ENCODE assay signal across 34 mouse cellular contexts in the genomic region with DNA sequence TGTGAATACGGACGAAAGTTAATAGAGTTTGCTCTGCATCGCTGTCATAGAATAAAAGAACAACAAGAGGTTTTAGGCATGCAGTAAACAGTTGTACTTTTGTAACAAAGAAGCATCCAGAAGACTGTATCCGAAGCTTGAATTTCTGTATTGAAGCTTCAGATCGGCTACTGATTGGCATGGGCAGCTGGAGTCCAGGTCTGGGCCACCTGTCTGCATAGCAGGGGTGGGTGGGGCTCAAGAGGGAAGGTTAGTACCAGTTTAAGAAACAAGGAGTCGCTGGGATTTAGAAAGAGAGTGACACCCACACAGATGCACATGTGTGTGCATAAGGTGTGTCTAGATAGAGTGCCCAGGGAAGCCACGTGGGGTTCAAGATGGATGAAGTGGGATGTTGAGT.
"Had no signal": no experiment of that assay in that cellular context is flagged by ENCODE, and none has a peak within 500 bp of the region (broad histone marks: within the 10 kb centered on the region; RNA-seq: fewer than 3 reads in every experiment).

No protein-coding gene starts in this region.

- H3K4me2 ChIP-seq: heart, embryonic 12.5 days; heart, embryonic 13.5 days; heart, embryonic 15.5 days; hindbrain, embryonic 12.5 days; hindbrain, embryonic 13.5 days; hindbrain, embryonic 14.5 days; hindbrain, embryonic 15.5 days; intestine, embryonic 15.5 days; kidney, embryonic 15.5 days had no signal

- H3K27ac ChIP-seq: heart, embryonic 10.5 days; heart, embryonic 13.5 days; heart, embryonic 15.5 days; hindbrain, embryonic 10.5 days; hindbrain, embryonic 12.5 days; hindbrain, embryonic 13.5 days; hindbrain, embryonic 14.5 days; hindbrain, embryonic 15.5 days; hindbrain, postnatal 0 days; intestine, embryonic 15.5 days; kidney, embryonic 15.5 days; kidney, postnatal 0 days; layer of hippocampus, adult 2 months had no signal

- H3K4me3 ChIP-seq: heart, embryonic 10.5 days; heart, embryonic 12.5 days; heart, embryonic 13.5 days; heart, embryonic 15.5 days; hindbrain, embryonic 10.5 days; hindbrain, embryonic 12.5 days; hindbrain, embryonic 13.5 days; hindbrain, embryonic 15.5 days; intestine, embryonic 15.5 days; kidney, embryonic 15.5 days; layer of hippocampus, adult 2 months had no signal

- H3K9me3 ChIP-seq: heart, embryonic 10.5 days; heart, embryonic 12.5 days; heart, embryonic 13.5 days; heart, embryonic 15.5 days; hindbrain, embryonic 10.5 days; hindbrain, embryonic 12.5 days; hindbrain, embryonic 13.5 days; hindbrain, embryonic 15.5 days; intestine, embryonic 15.5 days; kidney, embryonic 15.5 days had no signal

- H3K9ac ChIP-seq: heart, embryonic 12.5 days; heart, embryonic 13.5 days; heart, embryonic 15.5 days; hindbrain, embryonic 12.5 days; hindbrain, embryonic 13.5 days; hindbrain, embryonic 14.5 days; hindbrain, embryonic 15.5 days; intestine, embryonic 15.5 days; kidney, embryonic 15.5 days had no signal

- H3K4me1 ChIP-seq: heart, embryonic 10.5 days; hindbrain, embryonic 10.5 days; hindbrain, embryonic 12.5 days; hindbrain, embryonic 13.5 days; hindbrain, embryonic 15.5 days; intestine, embryonic 15.5 days; kidney, embryonic 15.5 days had no signal

- H3K27me3 ChIP-seq: heart, embryonic 12.5 days; heart, embryonic 13.5 days; heart, embryonic 15.5 days; hindbrain, embryonic 12.5 days; hindbrain, embryonic 13.5 days; hindbrain, embryonic 15.5 days; intestine, embryonic 15.5 days; kidney, embryonic 15.5 days had no signal

- DNase-seq: heart, postnatal 10 days; heart, postnatal 14 days; heart, postnatal 36 days; heart, postnatal 4 days; kidney, adult 11 months; kidney, adult 18-20 months; kidney, adult 2 months; kidney, adult 8-10 months; kidney, adult 9 months; kidney, postnatal 10 days; kidney, postnatal 14 days; kidney, postnatal 25 days; kidney, postnatal 36 days; kidney, postnatal 4 days; layer of hippocampus, adult 9-11 months; layer of hippocampus, postnatal 36 days had no signal

- ATAC-seq: hindbrain, embryonic 16.5 days; hindbrain, postnatal 0 days; inflammation-experienced regulatory T-cells, adult 6 months; intestine, embryonic 15.5 days; intestine, embryonic 16.5 days; intestine, postnatal 0 days had no signal
